Mouse (Mus musculus): Measurements from ENCODE around the gene Psmd3.
"Not testable (repeated sequence)": the region's sequence is repeated elsewhere in the genome, so short reads cannot be mapped to it uniquely, and the experiment has no call there.

Psmd3 gene

GRCm38 (mm10) chr11:98681786-98682745 is at the start of gene Psmd3:
Psmd3 (plus strand) TSS chr11:98682554.
- DNase-seq: peak; percentile 97 to 98

- peak in 1 of 2 experiments; percentile 34 for DNase-seq
These were observed 46.9 kb upstream of the Psmd3 start for GRCm38 (mm10) chr11:98635312-98635970.

- DNase-seq: no peak
These were observed 44.9 kb upstream of the Psmd3 start for GRCm38 (mm10) chr11:98637501-98637900.

- no peak for DNase-seq
These were observed 42.3 kb upstream of the Psmd3 start for GRCm38 (mm10) chr11:98640091-98640490.

GRCm38 (mm10) chr11:98644757-98645156 is 37.6 kb upstream of the Psmd3 start:
- peak; percentile 29 to 35 for DNase-seq

GRCm38 (mm10) chr11:98645946-98646345 is 36.4 kb upstream of the Psmd3 start:
- DNase-seq: peak; percentile 26 to 46

GRCm38 (mm10) chr11:98646459-98646858 is 35.9 kb upstream of the Psmd3 start, which contains the start of gene Gsdma2:
Gsdma2 (plus strand) TSS chr11:98646759.
- no peak for DNase-seq

GRCm38 (mm10) chr11:98655076-98655475 is 27.3 kb upstream of the Psmd3 start:
- peak; percentile 29 to 59 for DNase-seq

- peak; percentile 9 to 21 for DNase-seq
These were observed 21.8 kb upstream of the Psmd3 start for GRCm38 (mm10) chr11:98660517-98660916.

- no peak for DNase-seq
These were observed 18.3 kb upstream of the Psmd3 start, which contains the start of gene Gsdma for GRCm38 (mm10) chr11:98664091-98664490. Gsdma (plus strand) TSS chr11:98664351.

GRCm38 (mm10) chr11:98668984-98669383 is 13.4 kb upstream of the Psmd3 start:
- DNase-seq: no peak

GRCm38 (mm10) chr11:98671284-98671815 is 11.0 kb upstream of the Psmd3 start:
- DNase-seq: no peak

- DNase-seq: no peak
These were observed 10.5 kb upstream of the Psmd3 start for GRCm38 (mm10) chr11:98671857-98672256.

GRCm38 (mm10) chr11:98672482-98672881 is 9.9 kb upstream of the Psmd3 start:
- no peak for DNase-seq

GRCm38 (mm10) chr11:98673136-98673535 is 9.2 kb upstream of the Psmd3 start:
- DNase-seq: peak in 1 of 2 experiments; percentile 61

GRCm38 (mm10) chr11:98675829-98676363 is 6.5 kb upstream of the Psmd3 start:
- DNase-seq: no peak

GRCm38 (mm10) chr11:98680023-98680422 is 2.3 kb upstream of the Psmd3 start:
- no peak for DNase-seq

- not testable (repeated sequence) for DNase-seq
These were observed 1.8 kb upstream of the Psmd3 start for GRCm38 (mm10) chr11:98680595-98680994.

GRCm38 (mm10) chr11:98681186-98681585 is 1.2 kb upstream of the Psmd3 start:
- no peak for DNase-seq

- peak in 1 of 2 experiments; percentile 36 for DNase-seq
These were observed 457 bp downstream of the Psmd3 start for GRCm38 (mm10) chr11:98682811-98683210.

- DNase-seq: no peak
These were observed 3.3 kb downstream of the Psmd3 start for GRCm38 (mm10) chr11:98685642-98686041.

- peak; percentile 83 to 89 for DNase-seq
These were observed 4.6 kb downstream of the Psmd3 start for GRCm38 (mm10) chr11:98686976-98687375.

GRCm38 (mm10) chr11:98688009-98688408 is 5.7 kb downstream of the Psmd3 start:
- no peak for DNase-seq
